Mouse (Mus musculus): Measurements from ENCODE around the gene Gm44579. TPM values are rescaled to one million over a fixed set of nuclear protein-coding genes. Genes with fewer than 3 reads are reported as not detected.

Gm44579 gene
- not detected in 2 replicates for total RNA-seq (2014; rRNA removed)
- not detected in 2 replicates for polyA plus RNA-seq (2012; rRNA removed)

DNA sequence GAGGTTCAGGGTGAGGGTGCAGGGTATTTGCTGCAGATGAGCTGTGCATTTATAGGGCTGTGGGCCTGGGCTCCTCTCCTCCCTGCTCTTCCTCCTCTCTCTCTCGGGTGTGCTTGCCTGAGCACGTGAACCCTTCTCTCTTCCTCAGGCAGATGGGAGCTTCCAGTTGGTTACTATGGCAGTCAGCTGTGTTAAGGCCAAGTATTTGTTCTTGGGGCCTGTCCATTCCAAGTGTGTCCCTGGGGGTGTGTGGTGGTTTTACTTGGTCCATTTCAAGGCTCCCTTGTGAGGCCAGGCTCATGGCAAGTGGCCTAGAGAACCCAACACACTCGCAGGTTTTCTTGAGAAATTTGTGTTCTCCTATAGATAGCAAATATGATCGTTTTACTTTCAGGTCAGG lies at the start of gene Gm44579, which contains the start of gene Olfr287:
Gene Gm44579, minus strand, starts transcription at position 101 of the 400 bp plus-strand sequence.
Gene Olfr287, minus strand, starts transcription at position 180 of the 400 bp plus-strand sequence.
- H3K4me1 ChIP-seq (ENCODE audit: control insufficient read depth, insufficient read depth, low read length): no peaks in the 10 kb centered on the region
- no peak within 1 kb of the TSS for H3K27ac ChIP-seq (replicated peaks; ENCODE audit: insufficient read depth, low read depth, low read length)
- no peaks in the 10 kb centered on the region for H3K79me2 ChIP-seq (ENCODE audit: control insufficient read depth, insufficient read depth, low read length)
- no peak for TF ChIP-seq POLR2A (IDR thresholded peaks at IDR 0.05; ENCODE audit: extremely low read depth, insufficient read depth, low read length)
- TF ChIP-seq CTCF (IDR thresholded peaks at IDR 0.05; ENCODE audit: low read depth, low read length): no peak
- H3K9ac ChIP-seq (ENCODE audit: low read depth, low read length): no peak within 1 kb of the TSS
- no peak for DNase-seq (ENCODE audit: extremely low read depth, low read depth, low spot score)
- H3K36me3 ChIP-seq (ENCODE audit: control insufficient read depth, insufficient read depth, low read length): no peaks in the 10 kb centered on the region
- WGBS: 67% methylated on average over 4 of the region's 4 CpGs
- 0 out of 2 replicates have a peak, but pooled peaks cover 2% of the 10 kb centered on the region for H3K27me3 ChIP-seq (ENCODE audit: control insufficient read depth, insufficient read depth, low read length)
- no peak within 1 kb of the TSS for H3K4me3 ChIP-seq (ENCODE audit: insufficient read depth, low read depth, low read length)

DNA sequence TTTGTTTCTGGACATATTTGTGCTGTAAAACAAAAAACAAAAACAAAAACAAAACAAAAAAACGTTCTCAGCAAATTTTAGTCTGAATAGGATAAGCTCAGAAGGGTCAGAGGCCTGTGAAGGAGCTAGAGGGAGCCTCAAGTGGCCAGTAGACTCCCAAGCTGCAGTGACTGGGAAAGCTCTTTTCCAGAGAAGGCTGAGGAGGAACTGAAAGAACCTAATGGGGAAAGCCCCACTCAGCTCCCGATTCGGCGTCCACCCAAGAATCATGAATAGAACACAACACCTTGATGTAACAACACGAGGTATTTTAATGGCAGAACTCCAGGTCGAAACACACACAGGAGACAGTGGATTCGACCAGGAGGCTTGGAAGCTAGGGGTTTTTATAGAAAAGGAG lies 37.0 kb upstream of the Gm44579 start:
- H3K27me3 ChIP-seq (ENCODE audit: control insufficient read depth, insufficient read depth, low read length): peaks cover 2% of the 10 kb centered on the region; the same call in 1 of the 2 replicates
- H3K9ac ChIP-seq (ENCODE audit: low read depth, low read length): no peak overlapping the region
- 83% methylated on average over 7 of the region's 7 CpGs for WGBS
- DNase-seq (ENCODE audit: extremely low read depth, low read depth, low spot score): no peak
- TF ChIP-seq CTCF (IDR thresholded peaks at IDR 0.05; ENCODE audit: low read depth, low read length) (no peak), POLR2A (IDR thresholded peaks at IDR 0.05; ENCODE audit: extremely low read depth, insufficient read depth, low read length) (no peak)
- no peak overlapping the region for H3K4me3 ChIP-seq (ENCODE audit: insufficient read depth, low read depth, low read length)
- H3K36me3 ChIP-seq (ENCODE audit: control insufficient read depth, insufficient read depth, low read length): no peaks in the 10 kb centered on the region
- no peaks in the 10 kb centered on the region for H3K79me2 ChIP-seq (ENCODE audit: control insufficient read depth, insufficient read depth, low read length)
- no peaks in the 10 kb centered on the region for H3K4me1 ChIP-seq (ENCODE audit: control insufficient read depth, insufficient read depth, low read length)
- H3K27ac ChIP-seq (replicated peaks; ENCODE audit: insufficient read depth, low read depth, low read length): no peak overlapping the region

DNA sequence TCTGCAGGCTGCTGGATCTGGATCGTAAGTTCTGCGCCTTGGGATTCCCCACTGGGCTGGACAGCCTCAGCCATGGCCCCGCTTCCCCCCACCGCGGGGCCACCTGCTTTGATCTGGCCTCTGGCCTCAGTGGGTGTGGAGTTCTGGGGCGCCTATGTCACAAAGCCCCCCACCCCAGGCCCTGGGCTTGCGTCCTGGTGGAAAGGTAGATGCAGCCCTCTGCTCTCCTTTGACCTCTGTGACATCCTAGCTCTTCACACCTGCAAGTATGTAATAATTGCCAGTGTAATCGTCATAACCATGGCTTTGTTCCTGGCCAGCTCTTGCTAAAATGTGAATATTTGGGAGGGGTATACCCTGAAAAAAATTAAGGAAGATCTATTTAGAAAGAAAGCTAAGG lies 36.4 kb upstream of the Gm44579 start, which contains the start of gene H1fnt:
Gene H1fnt, minus strand, starts transcription at position 101 of the 400 bp plus-strand sequence.
- peaks cover 2% of the 10 kb centered on the region; the same call in 1 of the 2 replicates for H3K27me3 ChIP-seq (ENCODE audit: control insufficient read depth, insufficient read depth, low read length)
- TF ChIP-seq POLR2A (IDR thresholded peaks at IDR 0.05; ENCODE audit: extremely low read depth, insufficient read depth, low read length) (no peak), CTCF (IDR thresholded peaks at IDR 0.05; ENCODE audit: low read depth, low read length) (no peak)
- no peak within 1 kb of the TSS for H3K27ac ChIP-seq (replicated peaks; ENCODE audit: insufficient read depth, low read depth, low read length)
- H3K4me1 ChIP-seq (ENCODE audit: control insufficient read depth, insufficient read depth, low read length): no peaks in the 10 kb centered on the region
- H3K4me3 ChIP-seq (ENCODE audit: insufficient read depth, low read depth, low read length): no peak within 1 kb of the TSS
- H3K36me3 ChIP-seq (ENCODE audit: control insufficient read depth, insufficient read depth, low read length): no peaks in the 10 kb centered on the region
- DNase-seq (ENCODE audit: extremely low read depth, low read depth, low spot score): no peak
- no peak within 1 kb of the TSS for H3K9ac ChIP-seq (ENCODE audit: low read depth, low read length)
- WGBS: 88% methylated on average over 8 of the region's 8 CpGs
- H3K79me2 ChIP-seq (ENCODE audit: control insufficient read depth, insufficient read depth, low read length): no peaks in the 10 kb centered on the region

DNA sequence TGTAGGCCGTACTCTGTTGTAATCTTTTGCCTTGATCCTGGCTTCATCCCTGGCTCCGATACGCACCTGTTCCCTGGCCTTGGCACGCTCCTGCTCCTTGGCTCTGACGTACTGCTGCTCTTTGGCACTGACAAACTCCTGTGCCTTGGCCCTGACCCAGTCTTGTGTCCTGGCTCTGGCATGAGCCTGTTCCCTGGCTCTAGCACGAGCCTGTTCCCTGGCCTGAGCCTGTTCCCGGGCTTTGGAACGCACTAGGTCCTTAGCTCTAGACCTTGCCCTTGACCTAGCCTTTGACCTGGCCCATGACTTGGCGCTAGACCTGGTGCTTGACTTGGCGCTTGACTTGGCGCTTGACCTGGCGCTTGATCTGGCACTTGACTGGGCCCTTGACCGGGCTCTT lies 35.5 kb upstream of the Gm44579 start:
- H3K27ac ChIP-seq (replicated peaks; ENCODE audit: insufficient read depth, low read depth, low read length): no peak overlapping the region
- DNase-seq (ENCODE audit: extremely low read depth, low read depth, low spot score): no peak
- no peak overlapping the region for H3K4me3 ChIP-seq (ENCODE audit: insufficient read depth, low read depth, low read length)
- no peaks in the 10 kb centered on the region for H3K4me1 ChIP-seq (ENCODE audit: control insufficient read depth, insufficient read depth, low read length)
- no peak overlapping the region for H3K9ac ChIP-seq (ENCODE audit: low read depth, low read length)
- H3K79me2 ChIP-seq (ENCODE audit: control insufficient read depth, insufficient read depth, low read length): no peaks in the 10 kb centered on the region
- H3K36me3 ChIP-seq (ENCODE audit: control insufficient read depth, insufficient read depth, low read length): no peaks in the 10 kb centered on the region
- H3K27me3 ChIP-seq (ENCODE audit: control insufficient read depth, insufficient read depth, low read length): no peaks in the 10 kb centered on the region
- TF ChIP-seq POLR2A (IDR thresholded peaks at IDR 0.05; ENCODE audit: extremely low read depth, insufficient read depth, low read length) (no peak), CTCF (IDR thresholded peaks at IDR 0.05; ENCODE audit: low read depth, low read length) (no peak)
- WGBS: 94% methylated on average over 13 of the region's 13 CpGs

DNA sequence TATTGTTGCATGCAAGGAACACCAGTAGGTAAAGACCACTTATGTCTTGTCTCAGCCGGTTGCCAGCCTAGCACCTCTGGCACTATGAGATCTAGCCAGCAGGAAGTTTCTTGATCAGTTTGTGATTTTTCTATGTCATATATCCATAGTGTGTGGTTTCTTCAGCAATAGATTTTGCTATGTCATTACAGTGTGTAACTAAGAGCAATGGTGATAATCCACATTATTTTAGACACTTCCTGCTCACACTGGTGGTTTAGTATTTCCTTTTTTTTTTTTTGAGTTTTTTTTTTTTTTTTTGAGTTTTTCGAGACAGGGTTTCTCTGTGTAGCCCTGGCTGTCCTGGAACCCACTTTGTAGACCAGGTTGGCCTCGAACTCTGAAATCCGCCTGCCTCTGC lies 14.7 kb upstream of the Gm44579 start:
- H3K27ac ChIP-seq (replicated peaks; ENCODE audit: insufficient read depth, low read depth, low read length): no peak overlapping the region
- WGBS: 84% methylated on average over 4 of the region's 4 CpGs
- TF ChIP-seq CTCF (IDR thresholded peaks at IDR 0.05; ENCODE audit: low read depth, low read length) (no peak), POLR2A (IDR thresholded peaks at IDR 0.05; ENCODE audit: extremely low read depth, insufficient read depth, low read length) (no peak)
- no peak overlapping the region for H3K9ac ChIP-seq (ENCODE audit: low read depth, low read length)
- H3K4me3 ChIP-seq (ENCODE audit: insufficient read depth, low read depth, low read length): no peak overlapping the region
- H3K4me1 ChIP-seq (ENCODE audit: control insufficient read depth, insufficient read depth, low read length): no peaks in the 10 kb centered on the region
- no peaks in the 10 kb centered on the region for H3K79me2 ChIP-seq (ENCODE audit: control insufficient read depth, insufficient read depth, low read length)
- H3K27me3 ChIP-seq (ENCODE audit: control insufficient read depth, insufficient read depth, low read length): no peaks in the 10 kb centered on the region; the same call in 1 of the 2 replicates
- no peaks in the 10 kb centered on the region for H3K36me3 ChIP-seq (ENCODE audit: control insufficient read depth, insufficient read depth, low read length)
- DNase-seq (ENCODE audit: extremely low read depth, low read depth, low spot score): no peak

DNA sequence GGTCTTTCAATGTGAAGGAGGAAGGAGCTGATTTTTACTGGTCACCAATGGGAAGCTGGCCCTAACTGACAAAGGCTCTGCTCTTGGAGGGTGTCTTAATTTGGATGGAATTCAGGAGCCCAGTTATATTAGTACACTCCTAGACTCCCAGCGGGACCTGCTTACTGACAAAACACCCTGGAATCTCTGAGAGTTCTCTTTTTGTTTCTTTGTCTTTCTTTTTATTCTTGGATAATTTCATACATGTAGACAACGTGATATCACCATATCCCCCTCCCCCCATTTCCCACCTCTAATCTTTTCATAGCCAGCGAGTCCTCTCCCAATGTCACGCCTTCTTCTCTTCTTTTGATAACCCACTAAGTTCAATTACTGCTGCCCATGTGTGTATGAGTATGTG lies 13.6 kb upstream of the Gm44579 start, which contains the start of gene Olfr286:
Gene Olfr286, minus strand, starts transcription at position 101 of the 400 bp plus-strand sequence.
- Histone ChIP-seq H3K27ac (replicated peaks; ENCODE audit: insufficient read depth, low read depth, low read length) (no peak within 1 kb of the TSS), H3K4me1 (ENCODE audit: control insufficient read depth, insufficient read depth, low read length) (no peaks in the 10 kb centered on the region), H3K9ac (ENCODE audit: low read depth, low read length) (no peak within 1 kb of the TSS), H3K4me3 (ENCODE audit: insufficient read depth, low read depth, low read length) (no peak within 1 kb of the TSS), H3K27me3 (ENCODE audit: control insufficient read depth, insufficient read depth, low read length) (no peaks in the 10 kb centered on the region; the same call in 1 of the 2 replicates), H3K36me3 (ENCODE audit: control insufficient read depth, insufficient read depth, low read length) (no peaks in the 10 kb centered on the region), H3K79me2 (ENCODE audit: control insufficient read depth, insufficient read depth, low read length) (no peaks in the 10 kb centered on the region)
- no peak for TF ChIP-seq POLR2A (IDR thresholded peaks at IDR 0.05; ENCODE audit: extremely low read depth, insufficient read depth, low read length)
- no peak for TF ChIP-seq CTCF (IDR thresholded peaks at IDR 0.05; ENCODE audit: low read depth, low read length)
- DNase-seq (ENCODE audit: extremely low read depth, low read depth, low spot score): no peak
- 80% methylated on average over 4 of the region's 4 CpGs for WGBS

Measured in liver, adult 2 months (tissue).